Mouse (Mus musculus) stomach, embryonic 15.5 days (tissue): ENCODE data around the gene Hsdl2. TPM values are rescaled to one million over a fixed set of nuclear protein-coding genes. Genes with fewer than 3 reads are reported as not detected.

Source experiments
- ATAC-seq: fragments of 200-750 bp; cut with Nextera tagmentation; 2 replicates; pipeline ENCODE4 v1.8.0; 2017; ENCODE audit warnings: low read depth, moderate number of reproducible peaks, moderate TSS enrichment; ENCODE audit not compliant: insufficient read depth, low FRiP score
- H3K27ac ChIP-seq: fragments of 300-500 bp; sonication (generic); 2 replicates; pipeline ENCODE4 v1.5.1; 2015; ENCODE audit warnings: mild to moderate bottlenecking, inconsistent platforms
- H3K27me3 ChIP-seq: fragments of 300-500 bp; sonication (generic); replicated peaks from 2 replicates; pipeline ENCODE4 v1.6.1; 2015; ENCODE audit warnings: inconsistent platforms
- H3K36me3 ChIP-seq: fragments of 300-500 bp; sonication (generic); 2 replicates; pipeline ENCODE4 v1.6.1; 2015; ENCODE audit warnings: inconsistent platforms
- H3K4me1 ChIP-seq: fragments of 300-500 bp; sonication (generic); 2 replicates; pipeline ENCODE4 v1.6.1; 2015; ENCODE audit warnings: inconsistent platforms
- H3K4me2 ChIP-seq: fragments of 300-500 bp; sonication (generic); 2 replicates; pipeline ENCODE4 v1.6.1; 2015; ENCODE audit warnings: mild to moderate bottlenecking, inconsistent platforms
- H3K4me3 ChIP-seq: fragments of 300-500 bp; sonication (generic); replicated peaks from 2 replicates; pipeline ENCODE4 v1.5.1; 2015; ENCODE audit warnings: inconsistent platforms
- H3K9ac ChIP-seq: fragments of 300-500 bp; sonication (generic); 2 replicates; pipeline ENCODE4 v1.6.1; 2015; ENCODE audit warnings: inconsistent platforms
- H3K9me3 ChIP-seq: fragments of 300-500 bp; sonication (generic); 2 replicates; pipeline ENCODE4 v1.6.1; 2016; ENCODE audit warnings: inconsistent platforms
- WGBS: fragments of 180-500 bp; shearing (Covaris S2); methylation state at CpG from one replicate; pipeline ENCODE4 v1.1.7; 2015; 5-methylcytosine and 5-hydroxymethylcytosine counted together
- polyA plus RNA-seq: library from polyadenylated mRNA; unstranded; fragments of >200 nt; fragmentation: Nextera tagmentation; extraction: Ambion mirVana; gene quantifications from 2 replicates; pipeline ENCODE4 v1.2.1, GENCODE M21; 2015

Hsdl2 gene
- polyA plus RNA-seq, 1 experiment from 2014 or later: 21.9 TPM

DNA sequence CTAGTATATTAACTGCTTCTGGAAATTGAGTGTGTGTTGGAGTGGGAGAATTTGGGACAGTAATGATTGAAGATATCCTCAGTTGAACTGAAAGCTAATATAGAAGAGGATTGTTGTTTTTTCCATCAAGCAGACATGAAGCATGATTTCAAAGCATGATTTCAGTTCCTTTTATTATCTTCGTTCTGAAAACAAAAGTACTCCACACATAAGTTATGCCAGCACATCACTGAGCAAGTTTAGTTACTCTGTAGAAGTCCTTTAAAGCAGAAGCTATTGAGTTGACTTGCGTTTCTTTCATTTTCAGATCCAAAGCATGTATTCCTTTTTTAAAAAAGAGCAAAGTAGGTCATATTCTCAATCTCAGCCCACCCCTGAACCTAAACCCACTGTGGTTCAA, 15.2 kb downstream of the Hsdl2 start:
- no peak overlapping the region for H3K4me3 ChIP-seq
- ATAC-seq: no peak

DNA sequence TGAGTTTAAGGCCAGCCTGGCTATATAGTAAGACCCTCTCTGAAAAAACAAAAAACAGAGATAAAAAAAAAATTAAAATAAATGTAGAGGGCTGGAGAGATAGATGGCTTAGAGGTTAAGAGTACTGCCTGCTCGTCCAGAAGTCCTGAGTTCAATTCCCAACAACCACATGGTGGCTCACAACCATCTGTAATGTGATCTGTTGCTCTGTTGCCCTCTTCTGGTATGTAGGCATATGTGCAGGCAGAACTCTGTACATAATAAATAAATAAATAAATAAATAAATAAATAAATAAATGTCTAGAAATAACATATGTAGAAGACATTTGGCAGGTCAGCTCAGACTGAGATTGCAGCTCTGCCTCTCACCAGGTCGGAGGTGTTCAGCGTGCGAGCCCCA, 21.3 kb downstream of the Hsdl2 start:
- no peaks in the 10 kb centered on the region for H3K9me3 ChIP-seq
- no peaks in the 10 kb centered on the region for H3K4me1 ChIP-seq
- no peak for ATAC-seq
- H3K36me3 ChIP-seq: no peaks in the 10 kb centered on the region
- WGBS: 94% methylated on average over 4 of the region's 4 CpGs
- no peak overlapping the region for H3K4me2 ChIP-seq
- H3K27ac ChIP-seq: no peak overlapping the region
- H3K27me3 ChIP-seq: no peaks in the 10 kb centered on the region
- H3K9ac ChIP-seq: no peak overlapping the region
- H3K4me3 ChIP-seq: no peak overlapping the region

More for the DNA sequence above, 15.2 kb downstream of the Hsdl2 start:
- H3K9ac ChIP-seq: no peak overlapping the region
- H3K4me1 ChIP-seq: no peaks in the 10 kb centered on the region
- H3K36me3 ChIP-seq: no peaks in the 10 kb centered on the region
- H3K4me2 ChIP-seq: no peak overlapping the region
- no peak overlapping the region for H3K27ac ChIP-seq
- WGBS: 84% methylated on average over 2 of the region's 2 CpGs
- no peaks in the 10 kb centered on the region for H3K27me3 ChIP-seq
- no peaks in the 10 kb centered on the region for H3K9me3 ChIP-seq

DNA sequence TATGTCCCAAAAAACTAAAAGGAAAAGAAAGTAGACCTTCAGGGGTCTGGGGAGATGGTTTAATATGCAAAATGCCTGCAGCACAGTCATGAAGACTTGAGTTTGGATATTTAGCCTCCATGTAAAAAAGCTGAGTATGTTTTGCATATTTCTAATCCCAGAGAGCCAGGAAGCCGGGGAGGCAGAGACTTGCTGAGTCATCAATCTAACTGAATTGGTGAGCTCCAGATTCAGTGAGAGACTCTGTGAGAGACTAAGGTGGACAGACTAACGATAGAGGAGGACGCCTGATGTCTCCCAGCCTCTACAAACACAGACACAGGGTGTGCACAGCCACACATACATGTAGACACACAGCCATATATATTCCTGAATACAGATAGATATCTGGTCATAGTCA, 23.5 kb downstream of the Hsdl2 start:
- Histone ChIP-seq H3K9ac (no peak overlapping the region), H3K36me3 (no peaks in the 10 kb centered on the region), H3K4me1 (no peaks in the 10 kb centered on the region), H3K9me3 (no peaks in the 10 kb centered on the region), H3K27me3 (no peaks in the 10 kb centered on the region), H3K4me3 (no peak overlapping the region), H3K4me2 (no peak overlapping the region), H3K27ac (no peak overlapping the region)
- ATAC-seq: no peak
- 71% methylated on average over 3 of the region's 3 CpGs for WGBS

DNA sequence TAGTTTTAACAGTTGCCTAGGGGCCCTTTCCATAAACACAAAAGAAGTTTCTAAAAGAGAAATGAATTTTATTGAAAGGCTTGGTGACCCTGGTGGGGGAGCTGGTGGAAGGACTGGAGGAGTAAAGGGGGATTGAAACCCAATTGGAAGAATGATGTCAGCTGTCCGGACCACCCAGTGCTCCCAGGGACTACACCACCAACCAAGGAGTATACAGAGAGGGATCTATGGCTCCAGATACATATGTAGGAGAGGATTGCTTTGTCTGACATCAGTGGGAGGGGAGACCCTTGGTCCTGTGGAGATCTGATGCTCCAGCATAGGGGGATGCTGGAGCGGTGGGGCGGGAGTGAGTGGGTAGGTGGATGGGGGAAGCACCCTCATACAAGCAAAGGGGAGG, 24.1 kb downstream of the Hsdl2 start:
- H3K9me3 ChIP-seq: no peaks in the 10 kb centered on the region
- WGBS: 93% methylated on average over 3 of the region's 3 CpGs
- H3K27me3 ChIP-seq: no peaks in the 10 kb centered on the region
- no peak overlapping the region for H3K9ac ChIP-seq
- no peak overlapping the region for H3K4me2 ChIP-seq
- no peak for ATAC-seq
- no peaks in the 10 kb centered on the region for H3K36me3 ChIP-seq
- no peak overlapping the region for H3K27ac ChIP-seq
- H3K4me3 ChIP-seq: no peak overlapping the region
- H3K4me1 ChIP-seq: 0 out of 2 replicates have a peak, but pooled peaks cover 3% of the 10 kb centered on the region

DNA sequence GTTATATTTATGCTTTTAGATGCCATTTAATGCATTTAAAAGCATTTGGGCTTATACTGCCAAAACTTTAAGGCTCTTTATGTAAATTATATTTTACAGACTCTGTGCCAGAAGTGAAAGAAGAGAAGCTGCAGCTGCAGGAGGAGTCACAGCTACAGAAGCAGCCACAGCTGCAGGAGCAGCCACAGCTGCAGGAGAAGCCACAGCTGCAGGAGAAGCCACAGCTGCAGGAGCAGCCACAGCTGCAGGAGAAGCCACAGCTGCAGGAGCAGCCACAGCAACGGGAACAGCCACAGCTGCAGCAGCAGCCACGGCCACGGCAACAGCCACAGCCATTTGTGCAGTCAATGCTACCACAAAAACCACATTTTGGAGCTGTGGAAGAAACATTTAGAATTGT, 29.0 kb downstream of the Hsdl2 start:
- Histone ChIP-seq H3K9ac (no peak overlapping the region), H3K9me3 (no peaks in the 10 kb centered on the region), H3K4me1 (0 out of 2 replicates have a peak, but pooled peaks cover 4% of the 10 kb centered on the region), H3K4me2 (no peak overlapping the region), H3K27me3 (no peaks in the 10 kb centered on the region), H3K27ac (peak overlapping the region; percentile 57; the same call in 1 of the 2 replicates), H3K36me3 (no peaks in the 10 kb centered on the region), H3K4me3 (no peak overlapping the region)
- 59% methylated on average over 3 of the region's 3 CpGs for WGBS
- ATAC-seq: no peak

DNA sequence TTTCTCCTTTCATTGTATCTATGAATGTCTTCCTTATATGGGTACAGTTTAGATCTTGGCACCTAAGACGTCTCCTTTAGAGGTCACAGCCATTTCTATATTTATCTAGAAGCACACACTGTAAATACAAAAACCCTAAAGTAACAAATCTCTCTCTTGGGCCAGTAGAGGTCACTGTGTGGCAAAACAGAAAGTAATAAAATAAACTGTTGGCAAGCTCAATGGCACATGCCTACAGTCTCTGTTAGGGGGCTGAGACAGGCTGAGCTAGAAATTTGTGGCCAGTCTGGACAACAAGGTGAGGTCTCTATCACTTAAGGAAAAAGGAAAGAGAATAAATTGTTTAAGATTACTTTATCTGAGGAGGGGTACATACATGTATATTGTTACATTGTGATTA, 33.6 kb downstream of the Hsdl2 start:
- Histone ChIP-seq H3K27me3 (no peaks in the 10 kb centered on the region), H3K4me2 (no peak overlapping the region), H3K9ac (no peak overlapping the region), H3K9me3 (no peaks in the 10 kb centered on the region), H3K4me1 (0 out of 2 replicates have a peak, but pooled peaks cover 4% of the 10 kb centered on the region), H3K27ac (no peak overlapping the region), H3K36me3 (no peaks in the 10 kb centered on the region), H3K4me3 (no peak overlapping the region)
- no peak for ATAC-seq
- 14% methylated on average over 1 of the region's 1 CpGs for WGBS

DNA sequence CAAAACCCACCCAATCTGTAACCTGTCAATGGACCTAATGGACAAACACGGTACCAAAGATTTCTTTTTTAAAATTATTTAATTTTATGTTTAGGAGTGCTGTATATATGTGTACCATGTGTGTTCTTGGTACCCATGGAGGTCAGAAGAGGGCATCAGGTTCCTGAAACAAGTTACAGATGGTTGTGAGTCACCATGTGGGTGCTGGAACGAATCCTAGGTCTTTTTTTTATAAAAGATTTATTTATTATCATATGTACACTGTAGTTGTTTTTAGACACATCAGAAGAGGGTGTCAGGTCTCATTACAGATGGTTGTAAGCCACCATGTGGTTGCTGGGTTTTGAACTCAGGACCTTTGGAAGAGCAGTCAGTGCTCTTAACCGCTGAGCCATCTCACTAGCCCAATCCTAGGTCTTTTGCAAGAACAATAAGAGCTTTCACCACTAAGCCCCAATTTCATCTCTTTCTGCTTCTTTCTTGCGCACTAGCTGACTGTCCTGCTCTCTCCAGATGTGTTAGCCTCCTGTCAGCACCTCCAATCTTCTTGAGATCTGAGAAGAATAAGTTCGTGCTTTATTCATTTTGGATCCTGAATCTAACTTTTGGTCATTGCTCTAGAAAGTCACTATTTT, 38.4 kb downstream of the Hsdl2 start:
- ATAC-seq: no peak
- Histone ChIP-seq H3K4me1 (no peaks in the 10 kb centered on the region), H3K27me3 (no peaks in the 10 kb centered on the region)

DNA sequence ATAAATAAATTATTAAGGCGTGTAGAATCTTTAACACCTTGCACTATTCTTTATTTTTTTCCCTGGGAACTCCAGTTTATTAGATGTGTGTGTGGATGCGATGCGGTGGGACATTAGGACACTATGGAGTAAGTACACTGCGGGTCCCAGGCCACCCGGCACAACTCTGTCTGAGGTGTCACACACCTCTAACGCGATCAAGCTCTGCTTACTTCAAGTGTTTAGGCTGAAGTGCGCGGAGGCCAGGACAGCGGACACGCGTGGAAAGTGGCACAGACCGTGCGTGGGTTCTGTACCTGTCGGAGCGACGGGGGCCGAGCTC, 44.3 kb downstream of the Hsdl2 start:
- Histone ChIP-seq H3K9me3 (no peaks in the 10 kb centered on the region), H3K27ac (peak overlapping the region; percentile 76), H3K4me1 (peaks cover 9% of the 10 kb centered on the region), H3K27me3 (no peaks in the 10 kb centered on the region), H3K4me2 (peak overlapping the region; percentile 69), H3K9ac (peak overlapping the region; percentile 87), H3K4me3 (peak overlapping the region; percentile 98), H3K36me3 (no peaks in the 10 kb centered on the region)
- WGBS: 2% methylated on average over 18 of the region's 18 CpGs
- ATAC-seq: peak; percentile 64; the same call in 1 of the 2 replicates

More for the DNA sequence above, 38.4 kb downstream of the Hsdl2 start:
- Histone ChIP-seq H3K4me3 (no peak overlapping the region), H3K9ac (no peak overlapping the region), H3K36me3 (no peaks in the 10 kb centered on the region), H3K27ac (no peak overlapping the region), H3K4me2 (no peak overlapping the region), H3K9me3 (no peaks in the 10 kb centered on the region)
- 84% methylated on average over 5 of the region's 5 CpGs for WGBS

DNA sequence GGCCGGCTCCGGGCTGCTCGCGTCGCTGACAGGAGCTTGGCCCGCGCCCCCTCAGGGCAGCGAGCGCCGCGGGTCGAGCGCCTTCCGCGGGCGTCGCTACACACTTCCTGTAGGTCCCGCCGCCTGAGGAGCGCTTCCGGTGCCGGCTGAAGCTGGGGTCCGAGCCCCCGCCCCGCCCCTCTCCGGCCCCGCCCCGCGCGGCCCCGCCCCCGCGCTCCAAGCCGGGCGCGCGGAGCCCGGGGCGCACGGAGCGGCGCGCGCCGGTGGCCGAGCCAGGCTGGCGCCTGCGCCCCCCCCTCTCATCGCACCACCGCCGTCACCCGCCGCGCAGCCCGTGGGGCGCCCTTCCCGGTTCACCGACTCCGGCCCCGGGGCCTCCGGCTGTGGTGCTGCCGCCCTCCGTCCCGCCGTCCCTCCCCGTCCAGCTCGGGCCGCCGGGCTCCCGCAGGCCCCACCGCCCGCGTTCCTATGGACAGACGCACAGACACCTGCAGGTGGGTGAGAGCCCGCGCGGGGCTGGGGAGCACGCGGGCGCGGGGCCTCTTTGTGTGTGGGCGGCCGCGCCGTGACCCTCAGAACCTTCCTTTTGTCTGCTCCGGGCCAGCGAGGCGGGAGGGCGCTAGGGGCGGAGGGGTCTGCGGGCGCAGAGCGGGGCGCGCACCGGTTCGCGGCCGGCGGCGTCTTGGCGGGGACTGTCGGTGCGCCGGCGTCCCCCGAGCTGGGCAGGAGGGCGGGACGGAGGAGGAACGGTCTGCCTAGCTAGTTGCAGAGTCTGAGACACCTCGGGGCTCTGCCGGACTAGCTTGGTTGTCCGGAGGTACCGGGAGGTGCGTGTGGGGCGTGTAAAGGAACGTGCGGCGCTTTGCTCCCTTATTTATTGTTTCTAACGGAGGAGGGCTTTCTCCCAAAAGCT, 44.9 kb downstream of the Hsdl2 start, which contains the start of gene E130308A19Rik:
TSS of gene E130308A19Rik (plus strand) at position 214 of the 913 bp plus-strand sequence.
- ATAC-seq: peak; percentile 91
- no peaks in the 10 kb centered on the region for H3K27me3 ChIP-seq
- H3K27ac ChIP-seq: peak within 1 kb of the TSS; percentile 76
- peak within 1 kb of the TSS; percentile 98 for H3K4me3 ChIP-seq
- H3K4me2 ChIP-seq: peak within 1 kb of the TSS; percentile 69
- peaks cover 9% of the 10 kb centered on the region for H3K4me1 ChIP-seq
- no peaks in the 10 kb centered on the region for H3K9me3 ChIP-seq
- H3K9ac ChIP-seq: peak within 1 kb of the TSS; percentile 87
- WGBS: under 1% methylated on average over 88 of the region's 120 CpGs
- H3K36me3 ChIP-seq: no peaks in the 10 kb centered on the region

DNA sequence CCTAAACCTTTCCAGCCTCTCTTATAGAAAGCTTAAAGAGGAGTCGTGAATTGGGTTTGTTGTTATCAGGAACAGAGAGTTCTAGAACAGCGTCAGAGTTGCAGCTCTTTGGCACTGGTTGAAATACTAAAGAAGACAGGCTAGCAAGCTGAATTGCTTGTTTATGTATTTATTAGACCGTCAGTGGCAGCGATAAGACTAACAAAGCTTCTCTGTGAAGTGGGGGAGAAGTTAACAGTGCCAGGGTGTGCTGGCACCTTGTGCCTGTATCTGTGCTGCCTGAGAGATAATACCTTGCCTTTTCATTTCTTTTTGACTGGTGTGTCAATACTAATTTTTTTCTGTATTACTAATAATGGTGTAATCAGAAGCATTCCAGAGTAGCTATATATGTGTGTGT, 46.9 kb downstream of the Hsdl2 start:
- Histone ChIP-seq H3K9me3 (no peaks in the 10 kb centered on the region), H3K4me1 (peaks cover 9% of the 10 kb centered on the region), H3K4me2 (no peak overlapping the region), H3K9ac (no peak overlapping the region), H3K27me3 (no peaks in the 10 kb centered on the region), H3K4me3 (no peak overlapping the region), H3K27ac (no peak overlapping the region), H3K36me3 (no peaks in the 10 kb centered on the region)
- 53% methylated on average over 4 of the region's 4 CpGs for WGBS
- ATAC-seq: no peak

DNA sequence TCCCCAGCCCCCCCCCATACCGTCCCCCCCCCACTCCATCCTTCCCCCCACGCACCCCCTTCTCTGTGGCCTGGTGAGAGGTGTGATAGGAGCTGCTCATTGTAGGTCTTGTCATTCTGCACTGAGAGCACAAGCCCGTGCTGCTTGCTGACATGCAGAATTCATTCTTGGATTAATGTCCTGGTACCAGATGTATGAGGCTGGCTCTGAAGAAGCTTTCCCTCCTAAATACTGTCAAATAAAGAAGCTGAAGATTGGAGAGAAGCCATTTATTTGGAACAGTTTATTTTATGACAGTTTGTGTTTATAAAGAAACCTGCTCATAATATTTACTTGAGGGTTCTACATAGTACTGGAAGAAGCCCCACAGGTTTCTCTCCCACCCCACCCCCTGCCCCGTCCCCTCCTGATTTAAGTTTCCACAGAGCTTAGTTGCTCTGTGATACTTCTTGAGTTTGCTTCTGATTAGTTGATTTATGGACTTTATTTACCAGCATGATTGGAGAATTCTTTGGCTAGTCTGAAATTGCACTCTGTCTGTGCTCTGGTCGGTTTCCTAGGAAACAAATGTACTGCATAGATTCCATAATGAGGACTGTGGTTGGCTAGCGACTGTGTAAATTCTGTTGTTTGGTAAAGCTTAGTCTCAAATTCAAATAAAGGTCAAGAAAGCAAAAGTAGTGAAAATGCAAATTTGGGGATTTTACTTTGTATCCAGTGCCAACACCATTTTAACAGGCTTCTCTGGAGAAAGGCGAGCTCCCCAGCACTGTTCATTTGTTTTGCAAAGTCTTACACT, 47.9 kb downstream of the Hsdl2 start:
- 21% methylated on average over 7 of the region's 7 CpGs for WGBS
- no peak overlapping the region for H3K9ac ChIP-seq
- no peaks in the 10 kb centered on the region for H3K36me3 ChIP-seq
- no peak overlapping the region; the same call in 1 of the 2 replicates for H3K27ac ChIP-seq
- H3K9me3 ChIP-seq: no peaks in the 10 kb centered on the region
- H3K4me3 ChIP-seq: no peak overlapping the region
- peaks cover 9% of the 10 kb centered on the region for H3K4me1 ChIP-seq
- H3K27me3 ChIP-seq: no peaks in the 10 kb centered on the region
- ATAC-seq: no peak
- 0 out of 2 replicates have a peak overlapping the region, but pooled peaks have one; percentile 5 for H3K4me2 ChIP-seq
